Mouse (Mus musculus): ENCODE measurements around the gene Bnip1.

Bnip1 gene

DNA sequence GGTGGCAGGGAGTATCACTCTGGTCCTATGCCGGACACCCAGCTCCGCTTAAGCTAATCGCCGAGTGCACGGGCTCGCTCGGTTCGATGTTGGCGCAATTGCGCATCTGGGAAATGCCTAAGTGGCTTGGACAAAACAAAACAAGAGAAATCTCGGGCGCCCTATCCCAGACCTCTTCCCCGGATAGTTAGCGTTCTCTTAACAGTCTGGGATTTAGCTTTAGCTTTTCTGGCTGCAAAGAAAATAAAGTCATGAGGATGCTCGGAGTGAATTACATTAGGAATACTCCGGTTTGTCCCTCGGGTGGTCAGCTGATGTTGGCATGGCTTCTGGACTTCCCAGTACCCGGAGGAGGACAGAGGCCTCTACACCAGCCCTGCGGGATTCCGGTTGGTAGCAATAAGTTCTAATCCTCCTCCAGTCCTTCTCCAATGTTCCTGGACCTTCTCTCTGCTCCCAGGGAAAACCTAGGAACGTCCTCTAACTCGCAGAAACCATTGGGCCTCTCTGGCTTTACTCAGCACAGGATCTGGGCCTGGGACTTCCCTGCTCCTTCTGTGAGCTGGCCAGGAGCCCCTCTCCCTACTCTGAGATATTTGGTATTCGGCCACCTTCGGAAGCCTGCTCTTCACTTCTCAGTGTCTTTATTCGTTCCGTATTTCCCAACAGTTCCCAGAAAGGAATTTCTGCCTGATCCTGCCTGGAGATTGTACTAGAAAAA, 59.0 kb downstream of the Bnip1 start:
- DNase-seq (ENCODE audit: low spot score in 2 of 2) = no peak

DNA sequence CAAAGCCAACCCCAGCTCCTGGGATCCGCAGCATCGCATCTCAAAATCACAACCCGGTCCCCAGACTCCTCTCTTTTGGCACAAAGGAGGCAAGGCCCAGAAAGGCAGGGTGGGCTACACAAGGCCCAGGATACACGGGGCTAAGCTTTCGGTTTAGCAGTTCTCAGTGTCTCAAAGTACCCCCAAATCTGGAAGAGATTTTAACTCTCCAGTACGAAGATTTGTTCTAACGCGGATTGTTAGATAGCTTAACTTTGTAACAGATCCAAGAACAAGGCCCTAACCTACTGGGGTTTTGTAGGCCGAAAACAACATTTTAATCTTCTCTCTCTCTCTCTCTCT, 59.5 kb downstream of the Bnip1 start:
- DNase-seq (ENCODE audit: low spot score in 2 of 2) = no peak

DNA sequence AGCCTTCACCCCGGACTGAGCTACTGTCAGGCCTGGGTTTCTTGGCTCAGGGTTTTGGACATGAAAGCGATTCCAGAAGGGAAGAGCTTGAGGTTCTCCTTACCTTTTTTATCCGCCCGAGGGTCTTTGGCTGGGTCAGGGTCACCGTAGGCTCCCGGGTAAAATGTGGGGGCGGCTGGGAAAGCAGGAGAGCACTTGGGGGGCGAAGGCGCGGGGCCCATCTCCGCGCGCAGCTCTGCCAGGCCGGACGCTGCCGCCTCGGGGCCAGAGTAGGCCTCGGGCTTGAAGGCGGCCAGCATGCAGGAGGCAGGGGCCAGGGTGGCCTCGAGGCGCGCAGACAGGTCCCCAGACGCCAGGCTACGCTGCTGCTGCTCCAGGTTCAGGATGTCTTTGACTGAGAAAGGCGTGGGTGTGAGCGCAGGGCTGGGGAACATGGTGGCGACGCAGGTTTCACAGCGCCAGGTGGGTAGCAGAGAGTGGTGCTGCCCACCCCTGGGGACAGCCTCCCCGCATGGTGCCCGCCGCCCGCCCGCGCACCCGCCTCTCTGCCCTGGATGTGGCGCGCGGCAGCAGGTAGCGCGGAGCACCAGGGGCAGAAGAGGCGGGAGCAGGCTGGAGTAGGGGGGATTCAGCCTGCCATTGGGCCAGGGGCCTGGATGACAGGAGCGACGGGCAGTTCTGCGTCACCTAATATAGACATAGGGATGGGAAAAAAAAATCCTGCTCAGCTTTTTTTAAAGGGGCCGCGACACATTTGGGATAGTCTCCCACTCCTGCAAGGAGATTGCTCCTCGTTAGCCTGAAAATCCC, 60.3 kb downstream of the Bnip1 start:
- DNase-seq (ENCODE audit: low spot score in 2 of 2) = no peak

DNA sequence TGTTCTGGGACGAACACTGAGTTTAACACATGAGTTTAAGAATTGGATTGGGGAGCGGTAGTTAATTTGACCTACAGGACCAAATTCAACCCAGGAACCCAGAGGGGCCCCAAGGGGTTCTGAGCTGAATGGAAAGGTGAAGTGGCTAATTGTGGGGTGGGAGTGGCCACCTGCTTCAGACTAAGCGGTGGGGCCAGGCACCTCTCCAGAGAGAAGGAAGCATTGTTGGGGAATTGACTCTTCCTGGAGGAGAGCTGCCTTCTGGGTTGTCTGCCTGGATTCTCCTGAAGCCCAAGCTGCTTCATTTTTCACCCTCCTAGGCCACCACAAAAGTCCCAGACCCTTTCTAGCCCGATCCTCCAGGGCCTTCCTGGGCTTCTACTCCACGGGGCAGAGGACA, 61.1 kb downstream of the Bnip1 start:
- DNase-seq (ENCODE audit: low spot score in 2 of 2) = no peak

Data from spleen, postnatal 10 days (tissue).